Mouse (Mus musculus): ENCODE data around the gene Hoxa13. TPM values are rescaled to one million over a fixed set of nuclear protein-coding genes. Genes with fewer than 3 reads are reported as not detected.

Gene Hoxa13
- total RNA-seq, 2 experiments from 2014 or later, result not detected

DNA sequence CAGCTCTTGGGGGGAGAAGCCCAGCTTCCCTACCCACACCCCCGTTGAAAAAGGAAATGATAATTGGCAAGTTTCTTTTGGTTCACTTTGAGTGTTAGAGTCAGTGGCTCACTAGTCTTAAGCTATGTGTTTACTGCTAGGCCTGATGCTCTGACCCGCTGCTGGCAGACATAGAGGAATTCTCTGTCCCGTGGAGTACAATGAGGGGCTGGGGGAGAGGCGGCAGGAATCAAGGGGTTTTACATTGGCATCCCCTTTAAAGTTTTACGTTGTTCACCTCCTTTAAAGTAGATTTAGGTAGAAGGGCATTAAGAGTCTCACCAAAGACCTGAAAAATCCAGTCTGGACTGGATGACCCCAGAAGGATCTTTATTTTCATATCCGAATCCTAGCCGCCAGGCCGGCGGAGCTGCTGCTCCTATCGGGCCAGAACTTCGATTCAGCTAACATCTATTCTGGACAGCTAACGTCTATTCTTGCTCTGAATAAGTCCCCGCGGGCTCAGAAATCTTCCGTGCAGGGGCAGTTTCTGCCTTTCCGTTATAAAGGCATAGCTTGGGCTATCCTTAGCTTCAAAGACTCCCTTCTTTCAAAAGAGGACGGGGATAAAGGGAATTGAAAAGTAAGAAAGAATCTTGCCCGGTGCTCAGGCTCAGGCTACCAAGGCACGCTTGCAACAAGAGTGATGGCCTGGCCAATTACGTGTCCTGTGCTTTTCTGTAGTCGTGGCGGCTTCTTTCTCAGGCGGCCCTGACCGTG is 8.5 kb downstream of the Hoxa13 start:
- peak in 1 of 2 experiments; percentile 12 for DNase-seq (ENCODE audit: low spot score in 2 of 2)

DNA sequence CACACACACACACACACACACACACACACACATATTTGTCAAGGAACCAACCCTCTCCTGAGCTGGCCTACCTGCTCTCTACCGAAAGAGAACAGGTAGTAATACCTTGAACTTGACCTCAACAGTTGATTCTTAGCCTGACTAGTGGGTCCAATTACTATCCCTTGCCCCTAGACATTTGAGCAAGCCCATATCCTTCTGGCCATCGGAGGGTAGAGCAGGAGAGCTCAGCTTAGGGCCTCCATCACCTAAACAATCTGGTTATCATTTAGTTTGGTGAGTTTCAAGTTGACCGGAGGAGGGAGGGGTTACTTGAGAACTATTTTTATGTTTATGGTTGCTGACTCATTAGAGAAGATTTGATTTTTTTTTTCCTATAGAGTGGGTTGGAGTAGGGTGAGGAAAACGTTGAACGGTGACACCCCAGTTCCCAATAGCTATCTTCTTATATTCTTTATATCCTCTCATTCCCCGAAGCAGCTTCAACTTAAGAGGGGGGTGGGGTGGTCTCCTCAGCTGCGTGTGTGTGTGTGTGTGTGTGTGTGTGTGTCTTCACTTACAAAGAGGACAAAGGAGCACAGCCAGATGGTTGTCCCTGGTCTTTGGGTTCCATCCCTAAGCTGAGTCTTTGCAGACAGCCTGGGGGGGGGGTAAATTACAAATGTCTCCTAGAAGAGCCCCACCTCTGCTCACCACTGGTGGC is 9.4 kb downstream of the Hoxa13 start:
- no peak for DNase-seq (ENCODE audit: low spot score in 2 of 2)

DNA sequence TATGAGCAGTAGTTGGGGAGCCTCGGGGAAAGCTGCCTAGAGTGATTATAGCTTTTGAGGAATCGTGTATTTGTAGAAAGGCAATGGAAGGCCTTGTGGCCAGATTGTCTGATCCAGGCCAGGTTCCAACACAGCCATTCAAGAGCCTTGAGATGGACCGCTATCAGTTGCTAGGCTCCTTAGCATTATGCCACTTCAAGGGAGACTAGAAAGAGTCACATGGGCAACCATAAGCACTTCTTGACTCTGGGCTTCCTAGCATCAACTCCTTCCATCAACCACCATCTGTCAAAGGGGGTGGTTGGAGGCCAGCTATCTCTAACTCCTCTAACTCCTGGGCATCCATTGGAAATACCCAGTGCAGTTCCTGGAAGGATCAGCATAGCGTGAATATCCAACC is 10.9 kb downstream of the Hoxa13 start:
- DNase-seq (ENCODE audit: low spot score in 2 of 2), result peak in 1 of 2 experiments; percentile 10

DNA sequence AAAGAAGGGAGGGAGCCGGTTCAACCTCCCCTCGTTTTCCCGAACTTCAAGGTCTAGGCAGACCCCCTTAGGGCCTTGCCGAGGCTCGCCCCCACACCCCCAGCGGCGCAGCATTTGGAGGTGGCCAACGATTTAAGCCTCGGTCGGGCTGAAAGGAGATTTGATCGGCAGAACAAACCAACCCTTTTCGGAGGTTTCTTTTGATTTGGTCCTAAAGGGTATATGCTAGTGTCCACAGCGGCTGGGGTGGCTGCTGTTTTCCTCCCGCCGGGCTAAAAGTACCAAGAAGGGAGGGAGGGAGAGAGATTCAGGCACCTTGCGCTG is 11.3 kb downstream of the Hoxa13 start:
- no peak for DNase-seq (ENCODE audit: low spot score in 2 of 2)

GRCm38 (mm10) chr6:52248638-52249414 is 11.9 kb downstream of the Hoxa13 start:
- DNase-seq (ENCODE audit: low spot score in 2 of 2), result peak in 1 of 2 experiments; percentile 18

- DNase-seq (ENCODE audit: low spot score in 2 of 2), result peak in 1 of 2 experiments; percentile 15
These were observed 12.7 kb downstream of the Hoxa13 start for GRCm38 (mm10) chr6:52247766-52248637.

DNA sequence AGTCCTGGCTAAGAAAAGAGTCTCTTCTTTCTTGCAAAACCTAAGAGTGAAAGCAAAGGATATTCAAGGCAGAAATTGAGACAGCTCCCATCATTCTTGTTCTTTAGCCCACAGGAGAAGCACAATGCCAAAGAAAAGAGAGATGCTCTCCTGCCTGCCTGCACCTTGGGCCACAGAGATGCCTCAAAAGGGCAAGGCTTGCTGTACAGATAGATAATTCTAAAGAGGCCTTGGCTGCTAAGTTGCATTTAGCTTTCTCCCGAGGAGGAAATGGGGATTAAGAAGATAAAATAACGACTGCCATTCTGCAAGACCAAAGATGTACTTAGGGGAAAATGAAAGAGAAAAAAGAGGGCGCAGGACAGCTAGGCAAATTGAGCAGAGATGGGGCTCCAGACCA is 13.8 kb downstream of the Hoxa13 start:
- DNase-seq (ENCODE audit: low spot score in 2 of 2), result peak in 1 of 2 experiments; percentile 8

DNA sequence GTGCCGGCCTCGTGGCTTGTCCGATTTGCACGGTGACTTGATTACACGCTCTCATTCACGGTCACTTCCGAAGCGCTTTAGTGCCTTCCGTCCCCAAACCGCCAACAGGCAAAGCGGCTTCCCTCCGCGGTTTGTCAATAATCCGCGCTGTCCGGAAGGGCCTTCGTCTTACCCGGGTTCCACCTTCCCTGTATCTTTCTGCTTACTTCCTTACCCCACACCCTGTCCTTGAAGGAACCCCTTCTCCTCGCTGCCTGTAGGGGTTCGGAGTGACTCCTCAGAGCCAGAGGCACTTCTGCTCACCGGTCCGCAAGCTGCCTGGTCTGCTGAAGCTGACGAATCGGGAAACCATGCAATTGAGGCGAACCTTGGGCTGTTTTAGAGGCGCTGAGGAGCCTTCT is 14.3 kb downstream of the Hoxa13 start:
- peak in 1 of 2 experiments; percentile 17 for DNase-seq (ENCODE audit: low spot score in 2 of 2)

GRCm38 (mm10) chr6:52245757-52246142 is 14.9 kb downstream of the Hoxa13 start, which contains the start of gene Hoxa11:
TSS of gene Hoxa11 (minus strand) at chr6:52245810.
- peak in 1 of 2 experiments; percentile 13 for DNase-seq (ENCODE audit: low spot score in 2 of 2)

GRCm38 (mm10) chr6:52245040-52245756 is 15.5 kb downstream of the Hoxa13 start:
- DNase-seq (ENCODE audit: low spot score in 2 of 2), result peak in 1 of 2 experiments; percentile 21

DNA sequence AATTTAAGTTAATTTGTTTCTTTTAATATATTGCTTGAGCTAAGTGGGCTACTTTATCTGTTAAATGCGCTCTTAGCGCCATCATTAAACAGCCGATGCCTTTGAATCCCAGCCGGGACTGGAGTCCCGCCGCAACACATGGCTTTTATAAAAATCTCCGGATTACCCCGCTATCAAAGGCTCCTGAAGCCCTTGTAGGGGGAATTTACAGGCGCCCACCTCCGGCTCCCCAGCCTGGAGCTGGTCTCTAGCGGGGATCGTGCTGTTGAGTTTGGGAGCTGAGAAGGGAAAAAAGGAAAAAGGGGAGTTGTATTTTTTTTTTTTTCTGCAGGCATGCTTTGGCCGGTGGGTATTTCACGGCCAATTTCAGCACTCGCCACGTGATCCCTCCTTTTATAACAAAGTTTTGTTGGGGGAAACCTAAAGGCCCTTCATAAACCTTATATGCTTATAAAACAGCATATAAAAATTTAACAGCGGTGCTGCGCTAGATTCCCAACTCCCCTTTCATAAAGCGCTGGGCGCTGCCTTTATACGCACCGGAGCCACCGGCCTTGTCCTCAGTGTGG is 16.1 kb downstream of the Hoxa13 start:
- DNase-seq (ENCODE audit: low spot score in 2 of 2), result peak in 1 of 2 experiments; percentile 14

DNA sequence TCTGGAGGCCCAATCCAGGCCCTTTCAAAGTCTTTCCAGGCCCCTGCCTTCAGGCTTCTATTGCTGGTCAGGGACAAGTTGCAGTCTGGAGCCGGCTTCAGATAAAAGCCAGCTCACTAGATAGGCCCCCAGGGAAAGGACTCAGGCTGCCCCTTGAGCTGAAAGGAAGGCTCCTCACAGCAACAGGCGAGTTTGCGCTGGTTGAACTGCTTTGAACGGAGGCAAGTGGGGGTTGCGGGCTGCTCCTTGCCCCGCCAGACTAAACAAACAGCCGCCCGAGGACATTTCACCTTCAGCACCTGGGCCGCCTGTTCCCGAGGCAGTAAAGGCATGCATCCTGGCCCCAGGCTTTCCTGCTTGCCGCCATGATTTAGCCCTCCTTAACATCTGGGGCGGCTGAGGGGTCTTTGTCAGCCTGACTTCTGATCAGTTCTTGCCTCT is 17.0 kb downstream of the Hoxa13 start:
- DNase-seq (ENCODE audit: low spot score in 2 of 2), result peak in 1 of 2 experiments; percentile 18

- peak in 1 of 2 experiments; percentile 15 for DNase-seq (ENCODE audit: low spot score in 2 of 2)
These were observed 17.8 kb downstream of the Hoxa13 start for GRCm38 (mm10) chr6:52242801-52243332.

GRCm38 (mm10) chr6:52241001-52241621 is 19.6 kb downstream of the Hoxa13 start:
- DNase-seq (ENCODE audit: low spot score in 2 of 2), result peak in 1 of 2 experiments; percentile 11

GRCm38 (mm10) chr6:52240389-52241000 is 20.2 kb downstream of the Hoxa13 start, which contains the start of gene Hoxa10:
TSS of gene Hoxa10 (minus strand) at chr6:52240854.
- peak; percentile 71 to 78 for DNase-seq (ENCODE audit: low spot score in 2 of 2)

GRCm38 (mm10) chr6:52239625-52240388 is 20.9 kb downstream of the Hoxa13 start:
- DNase-seq (ENCODE audit: low spot score in 2 of 2), result peak in 1 of 2 experiments; percentile 15

GRCm38 (mm10) chr6:52238976-52239375 is 21.7 kb downstream of the Hoxa13 start:
- no peak for DNase-seq (ENCODE audit: low spot score in 2 of 2)
